Mouse (Mus musculus) liver, embryonic 11.5 days (tissue): ENCODE measurements around the gene Olfr845. TPM values are rescaled to one million over a fixed set of nuclear protein-coding genes. Genes with fewer than 3 reads are reported as not detected.

Source experiments
- ATAC-seq: fragments of 200-750 bp; cut with Nextera tagmentation; replicated peaks from 2 replicates; pipeline ENCODE4 v1.8.0; 2017; ENCODE audit warnings: moderate number of reproducible peaks, mild to moderate bottlenecking, moderate TSS enrichment, moderate library complexity; ENCODE audit not compliant: low FRiP score
- DNase-seq: peaks from one replicate; pipeline ENCODE4 v3.0.0-alpha.2; 2017; ENCODE audit warnings: low spot score
- H3K27ac ChIP-seq: fragments of 300-500 bp; sonication (generic); 2 replicates; pipeline ENCODE4 v1.5.1; 2014; ENCODE audit warnings: mild to moderate bottlenecking, low read depth, low read length, control low read depth
- H3K27me3 ChIP-seq: fragments of 300-500 bp; sonication (generic); replicated peaks from 2 replicates; pipeline ENCODE4 v1.6.1; 2014; ENCODE audit warnings: low read length, mixed read lengths; ENCODE audit not compliant: control insufficient read depth, insufficient read depth
- H3K36me3 ChIP-seq: fragments of 300-500 bp; sonication (generic); 2 replicates; pipeline ENCODE4 v1.6.1; 2014; ENCODE audit warnings: mild to moderate bottlenecking, low read length, moderate library complexity, mixed read lengths; ENCODE audit not compliant: control insufficient read depth, insufficient read depth
- H3K4me1 ChIP-seq: fragments of 300-500 bp; sonication (generic); replicated peaks from 2 replicates; pipeline ENCODE4 v1.6.1; 2014; ENCODE audit warnings: low read length, mixed read lengths; ENCODE audit not compliant: control insufficient read depth, insufficient read depth
- H3K4me2 ChIP-seq: fragments of 300-500 bp; sonication (generic); 2 replicates; pipeline ENCODE4 v1.6.1; 2014; ENCODE audit warnings: mild to moderate bottlenecking, control low read depth, moderate library complexity
- H3K4me3 ChIP-seq: fragments of 300-500 bp; sonication (generic); 2 replicates; pipeline ENCODE4 v1.5.1; 2014; ENCODE audit warnings: low read depth, low read length, control low read depth
- H3K9ac ChIP-seq: fragments of 300-500 bp; sonication (generic); 2 replicates; pipeline ENCODE4 v1.6.1; 2014; ENCODE audit warnings: low read depth, low read length, control low read depth
- H3K9me3 ChIP-seq: fragments of 300-500 bp; sonication (generic); 2 replicates; pipeline ENCODE4 v1.6.1; 2016; ENCODE audit warnings: low read length, inconsistent platforms, mixed read lengths; ENCODE audit not compliant: control insufficient read depth
- whole genome bisulfite sequencing: fragments of 180-500 bp; shearing (Covaris S2); extraction: QIAGEN DNeasy Blood & Tissue Kit; methylation state at CpG from one replicate; pipeline ENCODE4 v1.1.7; 2014; 5-methylcytosine and 5-hydroxymethylcytosine counted together
- polyA plus RNA-seq: library from polyadenylated mRNA; unstranded; fragments of >200 nt; fragmentation: Nextera tagmentation; extraction: Ambion mirVana; gene quantifications from 2 replicates; pipeline ENCODE4 v1.2.1, GENCODE M21; 2014

The Olfr845 gene
- polyA plus RNA-seq: not detected in 2 replicates

GRCm38 (mm10) chr9:19336157-19336556 lies at the start of gene Olfr845:
Gene Olfr845 (plus strand): TSS chr9:19336457.
- no peak within 1 kb of the TSS for H3K9ac ChIP-seq
- 66% methylated on average over 1 of the region's 1 CpGs for WGBS
- DNase-seq (no peak), ATAC-seq (no peak)
- no peak within 1 kb of the TSS for H3K27ac ChIP-seq
- H3K36me3 ChIP-seq: no peaks in the 10 kb centered on the region
- no peaks in the 10 kb centered on the region for H3K27me3 ChIP-seq
- H3K4me3 ChIP-seq: no peak within 1 kb of the TSS
- no peaks in the 10 kb centered on the region for H3K4me1 ChIP-seq
- no peak within 1 kb of the TSS for H3K4me2 ChIP-seq
- peaks cover 2% of the 10 kb centered on the region; the same call in 1 of the 2 replicates for H3K9me3 ChIP-seq

- DNase-seq: no peak
- H3K9ac ChIP-seq: no peak within 1 kb of the TSS
Observed at GRCm38 (mm10) chr9:19316047-19316446, 20.2 kb upstream of the Olfr845 start, which contains the start of gene Olfr844. Gene Olfr844 (plus strand): TSS chr9:19316347.

DNA sequence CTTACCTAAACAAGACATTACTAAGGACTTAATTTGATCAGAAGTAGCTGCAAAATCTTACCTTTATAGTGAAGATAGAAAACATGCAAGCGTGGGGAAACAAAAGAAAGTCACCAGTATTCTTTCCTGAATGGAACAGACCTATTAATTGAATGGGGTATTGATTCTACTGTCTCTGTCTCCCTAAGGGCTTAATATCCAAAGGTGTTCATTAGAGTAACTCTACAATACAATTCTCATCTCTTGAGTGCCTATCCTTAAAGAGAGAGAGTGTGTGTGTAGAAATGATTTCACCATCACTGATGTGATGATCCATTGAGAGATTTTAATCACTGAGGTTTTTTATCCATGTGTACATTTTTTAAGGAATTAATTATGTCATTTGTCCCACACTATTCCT lies 27.6 kb downstream of the Olfr845 start, which contains the start of gene Olfr846:
TSS of gene Olfr846 (minus strand) at position 101 of the 400 bp plus-strand sequence.
- ATAC-seq: no peak

More at GRCm38 (mm10) chr9:19316047-19316446, 20.2 kb upstream of the Olfr845 start, which contains the start of gene Olfr844:
- no peaks in the 10 kb centered on the region for H3K27me3 ChIP-seq
- peaks cover 7% of the 10 kb centered on the region; the same call in 1 of the 2 replicates for H3K9me3 ChIP-seq
- ATAC-seq: no peak
- no peaks in the 10 kb centered on the region for H3K4me1 ChIP-seq
- H3K4me3 ChIP-seq: no peak within 1 kb of the TSS
- no peak within 1 kb of the TSS for H3K27ac ChIP-seq
- H3K4me2 ChIP-seq: no peak within 1 kb of the TSS
- H3K36me3 ChIP-seq: no peaks in the 10 kb centered on the region

DNA sequence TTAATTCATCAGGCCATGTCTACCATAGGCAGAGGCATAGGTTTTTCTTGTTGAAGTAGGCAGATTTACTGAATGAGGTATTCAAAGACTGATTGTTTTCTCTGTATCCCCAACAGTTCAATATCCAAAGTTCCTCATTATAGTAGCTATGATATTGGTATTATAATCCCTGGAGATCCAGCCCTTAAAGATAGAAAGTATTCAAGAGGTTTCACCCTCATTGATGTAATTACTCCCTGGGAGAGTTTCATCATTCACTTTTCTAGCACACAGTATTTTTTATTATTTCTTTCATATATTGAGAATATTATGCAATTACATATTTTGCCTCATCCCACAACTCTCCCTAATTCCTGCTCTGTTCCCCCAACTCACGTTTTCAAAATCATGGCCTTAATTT lies 42.3 kb downstream of the Olfr845 start, which contains the start of gene Olfr847:
TSS of gene Olfr847 (minus strand) at position 101 of the 400 bp plus-strand sequence.
- peaks cover 3% of the 10 kb centered on the region; the same call in 1 of the 2 replicates for H3K9me3 ChIP-seq
- DNase-seq (no peak), ATAC-seq (no peak)
- no peak within 1 kb of the TSS for H3K4me3 ChIP-seq
- no peak within 1 kb of the TSS for H3K4me2 ChIP-seq
- no peak within 1 kb of the TSS for H3K27ac ChIP-seq
- 50% methylated on average over 1 of the region's 1 CpGs for WGBS
- no peaks in the 10 kb centered on the region for H3K36me3 ChIP-seq
- no peaks in the 10 kb centered on the region for H3K27me3 ChIP-seq
- no peaks in the 10 kb centered on the region for H3K4me1 ChIP-seq
- no peak within 1 kb of the TSS for H3K9ac ChIP-seq

More for the DNA sequence above, 27.6 kb downstream of the Olfr845 start, which contains the start of gene Olfr846:
- Histone ChIP-seq H3K4me1 (no peaks in the 10 kb centered on the region), H3K9ac (no peak within 1 kb of the TSS), H3K27me3 (no peaks in the 10 kb centered on the region), H3K4me2 (no peak within 1 kb of the TSS), H3K27ac (no peak within 1 kb of the TSS), H3K9me3 (peaks cover 2% of the 10 kb centered on the region; the same call in 1 of the 2 replicates), H3K36me3 (no peaks in the 10 kb centered on the region), H3K4me3 (no peak within 1 kb of the TSS)
- 46% methylated on average over 1 of the region's 1 CpGs for WGBS
- no peak for DNase-seq

Other genes with a start within 250 kb of the Olfr845 start
- not detected in 2 replicates for gene Olfr836, start 216.1 kb upstream of the Olfr845 start, polyA plus RNA-seq
- not detected in 2 replicates for gene Olfr837, start 200.1 kb upstream of the Olfr845 start, polyA plus RNA-seq
- gene Olfr839-ps1, start 159.1 kb upstream of the Olfr845 start, polyA plus RNA-seq: 0.01 TPM in 1 of 2 replicates, not detected in the other
- not detected in 2 replicates for gene Olfr843, start 84.5 kb upstream of the Olfr845 start, polyA plus RNA-seq
- not detected in 2 replicates for gene Olfr844, start 20.1 kb upstream of the Olfr845 start, polyA plus RNA-seq
- gene Olfr846, start 27.5 kb downstream of the Olfr845 start, polyA plus RNA-seq: not detected in 2 replicates
- not detected in 2 replicates for gene Olfr847, start 42.2 kb downstream of the Olfr845 start, polyA plus RNA-seq
- gene Olfr849, start 103.8 kb downstream of the Olfr845 start, polyA plus RNA-seq: not detected in 2 replicates
- not detected in 2 replicates for gene Olfr850, start 141.8 kb downstream of the Olfr845 start, polyA plus RNA-seq
- not detected in 2 replicates for gene Olfr851, start 156.8 kb downstream of the Olfr845 start, polyA plus RNA-seq
- not detected in 2 replicates for gene Olfr853, start 204.6 kb downstream of the Olfr845 start, polyA plus RNA-seq
- not detected in 2 replicates for gene Olfr854, start 230.9 kb downstream of the Olfr845 start, polyA plus RNA-seq
- gene Olfr855, start 246.2 kb downstream of the Olfr845 start, polyA plus RNA-seq: not detected in 2 replicates